In genomic region chr14:115339084-115339483, GRCm38 (mm10) we compare ENCODE assay signal across 13 mouse cellular contexts.
DNase-seq lines count a peak whose midpoint lies in the region; TF ChIP-seq lines count a peak whose summit lies in the region.
"Had no signal": no experiment of that assay in that cellular context is flagged by ENCODE, and none has a peak within 500 bp of the region (broad histone marks: within the 10 kb centered on the region; RNA-seq: fewer than 3 reads in every experiment).

No protein-coding gene starts in this region.

- peak; percentile 30 for DNase-seq in kidney, adult 9 months
- DNase-seq in kidney, postnatal 14 days = no peak
- DNase-seq in 3T3-L1 (ENCODE audit: low read depth, low spot score) = peak; percentile 14
- DNase-seq in CH12.LX (ENCODE audit: extremely low read depth) = peak; percentile 25
- DNase-seq in ZHBTc4 (ENCODE audit: low read depth, low spot score) = peak; percentile 44
- DNase-seq in MN1 (ENCODE audit: low spot score) = no peak
- no peak for DNase-seq in left cerebral cortex, adult 8-10 months (ENCODE audit: low spot score in 2 of 2)
- DNase-seq: adrenal gland, adult 2 months; cerebellum, postnatal 10 days; gastrocnemius, adult 2 months; layer of hippocampus, postnatal 36 days had no signal

- H3K4me3 ChIP-seq in CH12.LX (replicated peaks in 1 of 3; ENCODE audit: low read depth in 2 of 3, low read length in 2 of 3, poor library complexity in 1 of 3) = no peak overlapping the region
- H3K4me3 ChIP-seq: forebrain, embryonic 13.5 days; gastrocnemius, adult 2 months had no signal

- no peaks in the 10 kb centered on the region for H3K36me3 ChIP-seq in CH12.LX (replicated peaks in 1 of 2; ENCODE audit: control insufficient read depth in 1 of 2, insufficient read depth in 1 of 2, low read length in 1 of 2)

- dilution Hi-C loops in CH12.LX (cut with MboI; ENCODE audit: extremely low pct_ligation_motif_present, extremely low pct_unique_long_range_greater_than_20kb, low sequenced_read_pairs) = no loop called here

- H3K27ac ChIP-seq in CH12.LX (ENCODE audit: insufficient read depth, low read depth) = no peak overlapping the region
- H3K27ac ChIP-seq: forebrain, embryonic 13.5 days; gastrocnemius, adult 2 months had no signal

- H3K9ac ChIP-seq in CH12.LX (ENCODE audit: insufficient read depth, low read depth) = no peak overlapping the region
- H3K9ac ChIP-seq: forebrain, embryonic 13.5 days had no signal

- in situ Hi-C loops in CH12.LX (cut with MboI; ENCODE audit: low pct_ligation_motif_present, low pct_unique_long_range_greater_than_20kb, low sequenced_read_pairs) = no loop called here

- no peaks in the 10 kb centered on the region for H3K79me2 ChIP-seq in CH12.LX (replicated peaks; ENCODE audit: control insufficient read depth, extremely low read depth, insufficient read depth, poor library complexity, severe bottlenecking)

- no peak overlapping the region for H3K4me2 ChIP-seq in CH12.LX (ENCODE audit: insufficient read depth, low read depth, poor library complexity, severe bottlenecking)
- H3K4me2 ChIP-seq: forebrain, embryonic 13.5 days; midbrain, embryonic 11.5 days had no signal

- TF ChIP-seq CTCF in CH12.LX (conservative IDR thresholded peaks at IDR 0.05 in 1 of 2, IDR thresholded peaks at IDR 0.05 in 1 of 2; ENCODE audit: low read depth in 2 of 2, low read length in 2 of 2) = peak; percentile 12 to 51; a peak in 2 of 4 replicates

- peak; percentile 36 for TF ChIP-seq RAD21 in CH12.LX (IDR thresholded peaks at IDR 0.05; ENCODE audit: low read depth, low read length)

- no peak for TF ChIP-seq POLR2A in CH12.LX (IDR thresholded peaks at IDR 0.05; ENCODE audit: low read depth, low read length)

- no peak for TF ChIP-seq EP300 in CH12.LX (IDR thresholded peaks at IDR 0.05; ENCODE audit: low read length)

- H3K4me1 ChIP-seq in CH12.LX (ENCODE audit: control insufficient read depth in 1 of 2, insufficient read depth in 2 of 2) = no peaks in the 10 kb centered on the region
- H3K4me1 ChIP-seq: forebrain, embryonic 13.5 days had no signal

- H3K9me3 ChIP-seq in CH12.LX (replicated peaks; ENCODE audit: low read length) = peaks cover 2% of the 10 kb centered on the region
- H3K9me3 ChIP-seq: forebrain, embryonic 13.5 days had no signal

- no peaks in the 10 kb centered on the region for H3K27me3 ChIP-seq in CH12.LX (replicated peaks)
- H3K27me3 ChIP-seq: forebrain, embryonic 13.5 days had no signal

TF ChIP-seq in CH12.LX, 34 proteins besides CTCF, POLR2A, EP300 and RAD21:
- no peak for TF ChIP-seq SMC3 (IDR thresholded peaks at IDR 0.05; ENCODE audit: low read depth, low read length)
- no peak for TF ChIP-seq JUND (conservative IDR thresholded peaks at IDR 0.05; ENCODE audit: low read depth, low read length)
- no peak for TF ChIP-seq PAX5 (IDR thresholded peaks at IDR 0.05; ENCODE audit: low read length)
- no peak for TF ChIP-seq KAT2A (IDR thresholded peaks at IDR 0.05; ENCODE audit: insufficient replicate concordance, low read length)
- TF ChIP-seq BHLHE40 (IDR thresholded peaks at IDR 0.05; ENCODE audit: low read depth, low read length) = no peak
- no peak for TF ChIP-seq HCFC1 (IDR thresholded peaks at IDR 0.05; ENCODE audit: low read depth, low read length)
- no peak for TF ChIP-seq ETS1 (conservative IDR thresholded peaks at IDR 0.05; ENCODE audit: low read depth, low read length)
- no peak for TF ChIP-seq TCF12 (IDR thresholded peaks at IDR 0.05; ENCODE audit: low read depth, low read length)
- TF ChIP-seq CHD1 (IDR thresholded peaks at IDR 0.05; ENCODE audit: low read depth, low read length) = no peak
- no peak for TF ChIP-seq POLR2AphosphoS2 (IDR thresholded peaks at IDR 0.05; ENCODE audit: low read depth, low read length)
- no peak for TF ChIP-seq USF2 (conservative IDR thresholded peaks at IDR 0.05; ENCODE audit: low read depth, low read length)
- no peak for TF ChIP-seq UBTF (IDR thresholded peaks at IDR 0.05; ENCODE audit: low read depth, low read length)
- no peak for TF ChIP-seq ZC3H11A (IDR thresholded peaks at IDR 0.05; ENCODE audit: low read depth, low read length)
- TF ChIP-seq JUN (IDR thresholded peaks at IDR 0.05; ENCODE audit: insufficient read depth, low read depth, low read length) = no peak
- no peak for TF ChIP-seq NRF1 (IDR thresholded peaks at IDR 0.05; ENCODE audit: low read depth, low read length)
- TF ChIP-seq MAFK (IDR thresholded peaks at IDR 0.05; ENCODE audit: insufficient replicate concordance, low read length) = no peak
- TF ChIP-seq NELFE (IDR thresholded peaks at IDR 0.05; ENCODE audit: low read depth, low read length) = no peak
- TF ChIP-seq TBP (conservative IDR thresholded peaks at IDR 0.05; ENCODE audit: low read depth, low read length) = no peak
- TF ChIP-seq RCOR1 (conservative IDR thresholded peaks at IDR 0.05; ENCODE audit: low read depth, low read length) = no peak

Comparison
In these comparisons a context has a peak if more than half of its experiments do, and no peak if none do; other contexts are left out.
1. DNase-seq: peak in kidney, adult 9 months (single experiment), 3T3-L1 (single experiment), CH12.LX (single experiment) and ZHBTc4 (single experiment); none in kidney, postnatal 14 days (single experiment), MN1 (single experiment) and left cerebral cortex, adult 8-10 months (0 of 2).